Mouse (Mus musculus) heart, postnatal 0 days (tissue): ENCODE results near the gene Ubl7.

Experiments used
- CTCF ChIP-seq: IDR thresholded peaks from 2 replicates; pipeline ENCODE4 v1.5.1; 2016; ENCODE audit warnings: antibody characterized with exemption, control low read depth, low read depth
- EP300 ChIP-seq: IDR thresholded peaks from 2 replicates; pipeline ENCODE4 v1.6.1; 2016; ENCODE audit warnings: antibody characterized with exemption, low read depth

DNA sequence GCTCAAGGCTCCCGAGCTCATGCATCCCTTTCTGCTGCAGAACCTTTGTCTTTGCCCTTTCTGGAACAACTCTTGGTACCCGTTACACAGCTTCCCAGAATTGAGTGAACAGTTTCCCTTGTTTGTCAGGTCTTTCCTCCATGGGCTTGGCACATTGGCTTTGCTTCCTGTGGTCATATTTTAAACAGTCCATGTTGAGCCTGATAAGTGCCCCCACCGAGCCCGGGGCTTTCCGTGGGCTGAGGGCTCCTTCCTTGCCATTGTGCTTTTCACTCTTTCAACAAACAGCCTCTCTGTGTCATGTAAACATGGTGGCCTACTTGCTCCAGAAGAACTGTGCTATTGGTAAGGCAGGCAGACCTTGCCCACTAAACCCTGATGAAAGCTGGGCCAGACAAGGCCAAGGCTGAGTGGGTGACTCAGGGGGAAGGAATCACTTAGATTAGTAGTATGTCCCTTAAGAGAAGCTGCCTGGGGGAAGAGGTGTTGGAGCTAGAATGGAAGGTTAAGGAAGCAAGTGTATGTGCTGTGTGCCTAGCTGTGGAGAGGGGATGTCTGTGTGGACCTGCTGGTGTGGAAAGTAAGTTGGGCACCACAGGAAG lies 20.5 kb downstream of the Ubl7 start:
- no peak for TF ChIP-seq EP300
- no peak for TF ChIP-seq CTCF
